Mouse (Mus musculus) hindbrain, postnatal 0 days (tissue): ENCODE data around the gene Hist1h2bh. TPM values are rescaled to one million over a fixed set of nuclear protein-coding genes. Genes with fewer than 3 reads are reported as not detected.
A peak's percentile ranks its signal among the peaks of the same experiment; 100 is the strongest.

Experiments used
- ATAC-seq: fragments of 200-750 bp; cut with Nextera tagmentation; 2 replicates; pipeline ENCODE4 v1.8.0; 2017; ENCODE audit warnings: mild to moderate bottlenecking, moderate TSS enrichment, moderate library complexity
- DNase-seq: peaks from one replicate; pipeline ENCODE4 v3.0.0-alpha.2; 2015; ENCODE audit warnings: low spot score
- H3K27ac ChIP-seq: fragments of 300-500 bp; sonication (generic); 2 replicates; pipeline ENCODE4 v1.5.1; 2014; ENCODE audit warnings: mild to moderate bottlenecking
- H3K27me3 ChIP-seq: fragments of 300-500 bp; sonication (generic); 2 replicates; pipeline ENCODE4 v1.6.1; 2014; ENCODE audit warnings: low read length, mixed read lengths; ENCODE audit not compliant: insufficient read depth
- H3K36me3 ChIP-seq: fragments of 300-500 bp; sonication (generic); 2 replicates; pipeline ENCODE4 v1.6.1; 2014; ENCODE audit warnings: low read length, mixed read lengths; ENCODE audit not compliant: insufficient read depth
- H3K4me1 ChIP-seq: fragments of 300-500 bp; sonication (generic); 2 replicates; pipeline ENCODE4 v1.6.1; 2014; ENCODE audit warnings: antibody characterized with exemption, low read length, mixed read lengths; ENCODE audit not compliant: insufficient read depth
- H3K4me2 ChIP-seq: fragments of 300-500 bp; sonication (generic); 2 replicates; pipeline ENCODE4 v1.6.1; 2014; ENCODE audit warnings: low read depth, mild to moderate bottlenecking, low read length, moderate library complexity, mixed read lengths
- H3K4me3 ChIP-seq: fragments of 300-500 bp; sonication (generic); 2 replicates; pipeline ENCODE4 v1.5.1; 2014; ENCODE audit warnings: low read length
- H3K9ac ChIP-seq: fragments of 300-500 bp; sonication (generic); replicated peaks from 2 replicates; pipeline ENCODE4 v1.6.1; 2014; ENCODE audit warnings: mild to moderate bottlenecking, low read length, moderate library complexity, mixed read lengths
- H3K9me3 ChIP-seq: fragments of 300-500 bp; sonication (generic); 2 replicates; pipeline ENCODE4 v1.6.1; 2016; ENCODE audit warnings: low read length, mixed read lengths
- CTCF ChIP-seq: IDR thresholded peaks from 2 replicates; pipeline ENCODE4 v1.5.1; 2016; ENCODE audit warnings: antibody characterized with exemption, control low read depth, low read depth
- WGBS: fragments of 180-500 bp; shearing (Covaris S2); extraction: QIAGEN DNeasy Blood & Tissue Kit; methylation state at CpG from one replicate; pipeline ENCODE4 v1.1.7; 2014; 5-methylcytosine and 5-hydroxymethylcytosine counted together
- polyA plus RNA-seq: library from polyadenylated mRNA; unstranded; fragments of >200 nt; fragmentation: Nextera tagmentation; extraction: Ambion mirVana; gene quantifications from 2 replicates; pipeline ENCODE4 v1.2.1, GENCODE M21; 2015
- total RNA-seq: library from RNA; depleted of rRNA; stranded (reverse); fragments of >200 nt; gene quantifications from 2 replicates; pipeline ENCODE4 v1.2.3, GENCODE M21; 2014

The Hist1h2bh gene
- total and polyA plus RNA-seq, 2 experiments from 2014 or later = 0.13 to 65.9 TPM

GRCm38 (mm10) chr13:23503797-23504196, 39.4 kb downstream of the Hist1h2bh start:
- no peaks in the 10 kb centered on the region for H3K9me3 ChIP-seq
- peak; percentile 77 for DNase-seq
- H3K4me1 ChIP-seq = peaks cover 2% of the 10 kb centered on the region; the same call in 1 of the 2 replicates
- WGBS = 3% methylated on average over 9 of the region's 9 CpGs
- no peak overlapping the region for H3K27ac ChIP-seq
- peak overlapping the region; percentile 22 for H3K4me2 ChIP-seq
- ATAC-seq = peak; percentile 74; the same call in 1 of the 2 replicates
- no peaks in the 10 kb centered on the region for H3K27me3 ChIP-seq
- TF ChIP-seq CTCF = no peak
- H3K4me3 ChIP-seq = no peak overlapping the region
- no peaks in the 10 kb centered on the region for H3K36me3 ChIP-seq
- no peak overlapping the region for H3K9ac ChIP-seq

GRCm38 (mm10) chr13:23502916-23503315, 40.3 kb downstream of the Hist1h2bh start:
- Histone ChIP-seq H3K4me3 (no peak overlapping the region), H3K9ac (no peak overlapping the region), H3K4me1 (peaks cover 2% of the 10 kb centered on the region; the same call in 1 of the 2 replicates), H3K27me3 (no peaks in the 10 kb centered on the region), H3K36me3 (no peaks in the 10 kb centered on the region), H3K27ac (no peak overlapping the region), H3K9me3 (no peaks in the 10 kb centered on the region), H3K4me2 (no peak overlapping the region)
- ATAC-seq = no peak
- TF ChIP-seq CTCF = no peak
- WGBS = 53% methylated on average over 4 of the region's 4 CpGs
- no peak for DNase-seq

- DNase-seq (no peak), ATAC-seq (no peak)
- Histone ChIP-seq H3K9me3 (no peaks in the 10 kb centered on the region), H3K4me1 (peaks cover 2% of the 10 kb centered on the region; the same call in 1 of the 2 replicates), H3K4me2 (no peak overlapping the region), H3K9ac (no peak overlapping the region), H3K27me3 (no peaks in the 10 kb centered on the region), H3K36me3 (no peaks in the 10 kb centered on the region), H3K4me3 (no peak overlapping the region), H3K27ac (no peak overlapping the region)
- 40% methylated on average over 9 of the region's 9 CpGs for WGBS
- TF ChIP-seq CTCF = no peak
These were observed 41.1 kb downstream of the Hist1h2bh start for GRCm38 (mm10) chr13:23502031-23502567.

GRCm38 (mm10) chr13:23501511-23501910, 41.7 kb downstream of the Hist1h2bh start:
- WGBS = 26% methylated on average over 5 of the region's 5 CpGs
- Histone ChIP-seq H3K9me3 (no peaks in the 10 kb centered on the region), H3K27me3 (no peaks in the 10 kb centered on the region), H3K9ac (no peak overlapping the region), H3K4me1 (peaks cover 2% of the 10 kb centered on the region; the same call in 1 of the 2 replicates), H3K36me3 (no peaks in the 10 kb centered on the region), H3K4me3 (no peak overlapping the region), H3K4me2 (peak overlapping the region; percentile 16; the same call in 1 of the 2 replicates), H3K27ac (no peak overlapping the region)
- no peak for TF ChIP-seq CTCF
- ATAC-seq = no peak
- no peak for DNase-seq

GRCm38 (mm10) chr13:23500424-23501200, 42.6 kb downstream of the Hist1h2bh start:
- Histone ChIP-seq H3K9ac (no peak overlapping the region), H3K36me3 (no peaks in the 10 kb centered on the region), H3K4me3 (no peak overlapping the region), H3K4me1 (no peaks in the 10 kb centered on the region), H3K9me3 (no peaks in the 10 kb centered on the region), H3K27ac (no peak overlapping the region), H3K27me3 (no peaks in the 10 kb centered on the region), H3K4me2 (no peak overlapping the region)
- 2% methylated on average over 17 of the region's 17 CpGs for WGBS
- ATAC-seq = 0 out of 2 replicates have a peak, but pooled peaks have one; percentile 46
- peak; percentile 70 for DNase-seq
- no peak for TF ChIP-seq CTCF

GRCm38 (mm10) chr13:23499943-23500342, 43.2 kb downstream of the Hist1h2bh start:
- 19% methylated on average over 7 of the region's 7 CpGs for WGBS
- TF ChIP-seq CTCF = no peak

More at GRCm38 (mm10) chr13:23499943-23500342, 43.2 kb downstream of the Hist1h2bh start:
- H3K4me2 ChIP-seq = no peak overlapping the region
- ATAC-seq = no peak
- no peaks in the 10 kb centered on the region for H3K4me1 ChIP-seq
- H3K27me3 ChIP-seq = no peaks in the 10 kb centered on the region
- no peak overlapping the region for H3K4me3 ChIP-seq
- no peak overlapping the region for H3K9ac ChIP-seq
- no peak overlapping the region for H3K27ac ChIP-seq
- H3K36me3 ChIP-seq = no peaks in the 10 kb centered on the region
- DNase-seq = no peak
- no peaks in the 10 kb centered on the region for H3K9me3 ChIP-seq
